Mouse (Mus musculus) embryonic facial prominence, embryonic 15.5 days (tissue): ENCODE results near the gene Fam166b. TPM values are rescaled to one million over a fixed set of nuclear protein-coding genes. Genes with fewer than 3 reads are reported as not detected.

Experiments used
- ATAC-seq: fragments of 200-750 bp; cut with Nextera tagmentation; 2 replicates; pipeline ENCODE4 v1.8.0; 2017; ENCODE audit warnings: low read depth, moderate TSS enrichment; ENCODE audit not compliant: insufficient number of reproducible peaks, low FRiP score, low TSS enrichment
- H3K27ac ChIP-seq: fragments of 300-500 bp; sonication (generic); replicated peaks from 2 replicates; pipeline ENCODE4 v1.5.1; 2015; ENCODE audit warnings: mild to moderate bottlenecking, inconsistent platforms
- H3K27me3 ChIP-seq: fragments of 300-500 bp; sonication (generic); 2 replicates; pipeline ENCODE4 v1.6.1; 2015; ENCODE audit warnings: inconsistent platforms
- H3K36me3 ChIP-seq: fragments of 300-500 bp; sonication (generic); 2 replicates; pipeline ENCODE4 v1.6.1; 2015; ENCODE audit warnings: mild to moderate bottlenecking, inconsistent platforms
- H3K4me1 ChIP-seq: fragments of 300-500 bp; sonication (generic); 2 replicates; pipeline ENCODE4 v1.6.1; 2015; ENCODE audit warnings: inconsistent platforms
- H3K4me2 ChIP-seq: fragments of 300-500 bp; sonication (generic); replicated peaks from 2 replicates; pipeline ENCODE4 v1.6.1; 2015; ENCODE audit warnings: mild to moderate bottlenecking, inconsistent platforms
- H3K4me3 ChIP-seq: fragments of 300-500 bp; sonication (generic); replicated peaks from 2 replicates; pipeline ENCODE4 v1.5.1; 2015; ENCODE audit warnings: mild to moderate bottlenecking, inconsistent platforms
- H3K9ac ChIP-seq: fragments of 300-500 bp; sonication (generic); 2 replicates; pipeline ENCODE4 v1.6.1; 2015; ENCODE audit warnings: inconsistent platforms
- H3K9me3 ChIP-seq: fragments of 300-500 bp; sonication (generic); replicated peaks from 2 replicates; pipeline ENCODE4 v1.6.1; 2016; ENCODE audit warnings: inconsistent platforms
- WGBS: fragments of 180-500 bp; shearing (Covaris S2); methylation state at CpG from one replicate; pipeline ENCODE4 v1.1.7; 2015; 5-methylcytosine and 5-hydroxymethylcytosine counted together
- polyA plus RNA-seq: library from polyadenylated mRNA; unstranded; fragments of >200 nt; fragmentation: Nextera tagmentation; extraction: Ambion mirVana; gene quantifications from 2 replicates; pipeline ENCODE4 v1.2.1, GENCODE M21; 2015

Gene Fam166b
- polyA plus RNA-seq, 1 experiment from 2014 or later = 0.44 TPM

DNA sequence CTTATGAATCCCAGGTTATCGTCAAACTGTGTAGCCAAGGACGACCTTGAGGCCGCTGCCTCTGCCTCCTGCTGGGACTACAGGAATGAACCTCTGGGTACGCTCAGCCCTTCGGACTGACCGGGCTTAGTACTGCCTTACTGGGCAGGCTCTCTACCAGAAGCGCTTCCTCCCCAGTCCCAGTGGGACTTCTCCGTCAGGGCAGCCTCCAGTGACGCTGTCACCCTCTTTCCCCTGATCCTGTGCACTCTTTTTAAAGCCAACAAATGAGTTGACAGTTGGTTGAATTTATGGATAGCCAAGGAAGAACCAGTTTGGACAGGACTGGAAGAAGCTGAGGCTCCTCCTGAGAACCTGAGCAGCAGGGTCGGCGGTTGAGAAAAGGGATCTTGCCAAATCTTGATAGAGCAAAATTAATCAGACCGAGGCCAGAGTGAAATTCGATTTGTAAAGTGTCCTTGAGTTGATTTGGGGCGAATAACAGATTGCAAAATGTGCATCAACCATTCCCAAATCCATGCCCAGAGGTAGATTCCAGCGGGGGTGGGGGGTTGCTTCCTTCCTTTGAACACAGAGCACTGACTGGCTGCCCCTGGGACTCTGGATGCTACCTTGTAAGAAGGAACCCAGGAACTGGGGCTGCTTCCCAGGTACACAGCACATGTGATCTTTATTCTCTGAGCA is 9.8 kb downstream of the Fam166b start:
- ATAC-seq = no peak
- peaks cover 13% of the 10 kb centered on the region for H3K4me1 ChIP-seq
- H3K4me3 ChIP-seq = no peak overlapping the region
- H3K9ac ChIP-seq = no peak overlapping the region
- 0 out of 2 replicates have a peak overlapping the region, but pooled peaks have one; percentile 30 for H3K27ac ChIP-seq
- peaks cover 4% of the 10 kb centered on the region; the same call in 1 of the 2 replicates for H3K27me3 ChIP-seq
- no peak overlapping the region for H3K4me2 ChIP-seq
- 50% methylated on average over 15 of the region's 15 CpGs for WGBS
- peaks cover 61% of the 10 kb centered on the region for H3K36me3 ChIP-seq
- no peaks in the 10 kb centered on the region for H3K9me3 ChIP-seq

DNA sequence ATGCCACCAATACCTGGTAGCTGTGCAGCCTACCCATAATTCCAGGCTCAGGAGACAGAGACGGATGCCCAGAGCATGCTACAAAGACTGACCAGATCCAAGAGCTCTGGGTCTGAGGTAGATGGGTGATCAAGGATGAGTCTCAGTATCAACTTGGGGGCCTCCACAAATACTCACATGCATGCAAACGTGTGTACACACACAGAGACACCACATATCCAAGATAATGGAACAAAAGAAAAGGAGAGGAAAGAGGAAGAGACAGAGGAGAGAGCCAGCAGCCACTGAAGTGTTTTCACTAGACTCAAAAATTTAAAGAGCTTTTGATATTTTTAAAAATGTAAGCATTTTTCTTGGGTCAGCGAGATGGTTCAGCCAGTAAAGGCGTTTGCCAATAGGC is 10.5 kb downstream of the Fam166b start:
- Histone ChIP-seq H3K9ac (no peak overlapping the region), H3K4me3 (no peak overlapping the region), H3K36me3 (peaks cover 56% of the 10 kb centered on the region), H3K27ac (no peak overlapping the region), H3K4me2 (no peak overlapping the region), H3K9me3 (no peaks in the 10 kb centered on the region), H3K4me1 (peaks cover 13% of the 10 kb centered on the region), H3K27me3 (no peaks in the 10 kb centered on the region)
- no peak for ATAC-seq
- WGBS = 60% methylated on average over 4 of the region's 4 CpGs

DNA sequence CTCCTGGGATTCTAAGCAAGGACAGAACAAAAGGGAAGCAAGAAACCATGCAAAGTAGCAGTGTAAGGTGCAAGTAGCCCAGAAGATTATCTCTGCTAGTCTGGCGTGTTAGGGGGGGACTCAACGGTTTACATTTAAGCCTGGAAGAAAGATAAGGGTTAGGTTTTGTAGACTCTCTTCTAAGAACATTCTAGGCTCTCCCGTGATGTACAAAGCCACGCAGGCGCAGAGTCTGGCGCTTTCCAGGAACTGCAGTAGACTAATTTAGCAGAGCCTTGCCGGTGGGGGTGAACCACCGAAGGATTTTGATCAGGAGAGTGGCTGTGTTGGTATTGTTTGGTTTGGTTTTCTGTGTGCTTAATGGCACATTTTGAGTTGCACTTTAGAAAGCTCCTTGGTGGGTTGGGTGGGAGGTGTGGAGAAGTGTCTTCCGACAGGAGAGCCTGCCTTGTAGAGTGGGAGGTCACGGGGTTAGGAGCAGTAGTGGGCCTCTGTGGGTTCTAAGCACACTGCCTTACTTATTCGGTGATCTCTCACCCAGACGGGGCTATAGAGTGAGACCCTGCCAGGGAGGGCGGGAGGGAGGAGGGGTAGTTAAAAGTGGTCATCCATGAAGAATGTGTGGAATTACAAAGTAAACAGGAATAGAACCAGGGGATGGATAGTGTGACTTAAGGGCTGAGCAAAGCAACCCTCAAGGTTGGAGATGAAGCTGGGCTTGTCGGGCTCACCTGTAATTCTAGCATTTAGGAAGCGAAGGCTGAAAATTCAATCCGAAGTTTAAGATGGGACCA is 11.5 kb downstream of the Fam166b start:
- H3K36me3 ChIP-seq = peaks cover 46% of the 10 kb centered on the region
- H3K4me1 ChIP-seq = peaks cover 13% of the 10 kb centered on the region
- H3K9me3 ChIP-seq = no peaks in the 10 kb centered on the region
- 82% methylated on average over 16 of the region's 16 CpGs for WGBS
- no peaks in the 10 kb centered on the region for H3K27me3 ChIP-seq
- no peak overlapping the region for H3K27ac ChIP-seq
- no peak overlapping the region for H3K4me3 ChIP-seq
- no peak for ATAC-seq
- no peak overlapping the region for H3K9ac ChIP-seq
- no peak overlapping the region for H3K4me2 ChIP-seq

DNA sequence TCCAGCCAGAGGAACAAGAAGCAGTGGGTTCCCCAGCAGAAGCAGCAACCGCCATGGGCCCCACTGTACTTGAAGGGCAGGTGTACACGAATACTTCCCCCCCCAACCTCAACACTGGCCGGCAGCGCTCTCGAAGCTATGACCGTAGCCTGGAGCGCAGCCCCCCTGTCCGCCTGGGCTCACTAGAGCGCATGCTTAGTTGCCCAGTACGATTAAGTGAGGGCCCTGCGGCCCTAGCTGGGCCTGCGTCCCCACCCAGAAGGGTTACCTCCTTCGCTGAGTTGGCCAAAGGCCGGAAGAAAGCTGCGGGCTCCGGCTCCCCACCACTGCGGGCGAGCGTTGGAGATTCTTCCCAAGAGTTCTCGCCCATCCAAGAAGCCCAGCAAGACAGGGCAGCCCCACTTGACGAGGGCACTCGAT is 12.9 kb downstream of the Fam166b start:
- Histone ChIP-seq H3K4me2 (no peak overlapping the region), H3K27ac (no peak overlapping the region), H3K9ac (no peak overlapping the region), H3K27me3 (no peaks in the 10 kb centered on the region), H3K4me1 (peaks cover 13% of the 10 kb centered on the region), H3K36me3 (peaks cover 32% of the 10 kb centered on the region), H3K4me3 (no peak overlapping the region), H3K9me3 (no peaks in the 10 kb centered on the region)
- no peak for ATAC-seq
- WGBS = 95% methylated on average over 22 of the region's 22 CpGs

DNA sequence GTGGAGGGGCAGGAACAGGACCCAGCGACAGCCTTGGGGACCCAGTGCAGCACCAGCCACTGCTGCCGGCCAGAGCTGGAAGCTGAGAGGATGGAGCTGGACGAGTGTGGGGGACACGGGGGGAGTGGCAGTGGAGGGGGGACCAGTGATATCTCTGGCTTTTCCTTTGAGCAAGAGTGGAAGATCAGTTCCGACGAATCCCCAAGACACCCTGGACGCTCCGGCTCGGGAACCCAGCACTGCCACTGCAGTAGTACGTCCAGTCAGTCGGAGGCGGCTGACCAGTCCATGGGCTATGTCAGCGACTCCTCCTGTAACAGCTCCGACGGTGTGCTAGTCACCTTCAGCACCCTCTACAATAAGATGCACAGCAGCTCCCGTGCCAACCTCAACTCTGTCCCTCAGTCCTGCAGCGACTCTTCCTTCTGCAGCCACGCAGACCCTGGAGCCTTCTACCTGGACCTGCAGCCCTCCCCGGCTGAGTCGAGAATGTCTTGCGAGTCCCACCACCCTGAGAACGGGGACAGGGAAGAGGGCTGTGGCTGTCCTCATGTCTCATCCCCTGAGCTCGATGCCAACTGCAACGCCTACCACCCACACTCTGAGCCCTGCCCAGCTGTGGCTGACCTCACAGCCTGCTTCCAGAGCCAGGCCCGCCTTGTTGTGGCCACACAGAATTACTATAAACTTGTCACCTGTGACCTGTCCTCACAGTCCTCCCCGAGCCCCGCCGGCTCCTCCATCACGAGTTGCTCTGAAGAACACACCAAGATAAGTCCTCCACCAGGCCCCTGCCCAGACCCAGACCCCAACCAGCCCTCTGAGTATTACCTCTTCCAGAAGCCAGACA is 13.5 kb downstream of the Fam166b start:
- H3K4me3 ChIP-seq = no peak overlapping the region
- H3K9ac ChIP-seq = no peak overlapping the region
- H3K36me3 ChIP-seq = peaks cover 31% of the 10 kb centered on the region
- WGBS = 90% methylated on average over 29 of the region's 29 CpGs
- no peaks in the 10 kb centered on the region for H3K27me3 ChIP-seq
- H3K27ac ChIP-seq = no peak overlapping the region
- ATAC-seq = no peak
- no peak overlapping the region for H3K4me2 ChIP-seq
- H3K4me1 ChIP-seq = peaks cover 13% of the 10 kb centered on the region
- H3K9me3 ChIP-seq = no peaks in the 10 kb centered on the region

DNA sequence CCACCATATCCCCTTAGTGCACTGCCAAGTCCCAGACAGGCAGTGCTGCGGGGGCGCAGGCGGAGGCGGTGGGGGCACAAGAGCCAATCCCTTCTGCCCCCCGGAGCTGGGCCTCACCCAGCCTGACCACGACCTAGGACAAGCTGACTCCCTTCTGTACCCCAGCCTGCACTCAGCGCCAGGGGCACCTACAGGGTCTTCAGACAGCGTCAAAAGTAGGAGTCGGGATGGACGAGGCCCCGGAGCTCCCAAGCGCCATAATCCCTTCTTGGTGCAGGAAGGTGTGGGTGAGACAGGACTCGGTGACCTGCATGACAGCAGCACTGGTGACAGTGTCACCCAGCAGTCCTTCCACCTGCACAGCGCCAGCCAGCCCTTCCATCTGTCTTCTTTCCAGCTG is 14.2 kb downstream of the Fam166b start:
- 87% methylated on average over 14 of the region's 14 CpGs for WGBS
- no peak overlapping the region for H3K27ac ChIP-seq
- ATAC-seq = no peak
- no peak overlapping the region for H3K4me2 ChIP-seq
- no peaks in the 10 kb centered on the region for H3K9me3 ChIP-seq
- no peak overlapping the region for H3K9ac ChIP-seq
- H3K4me1 ChIP-seq = peaks cover 8% of the 10 kb centered on the region; the same call in 1 of the 2 replicates
- H3K36me3 ChIP-seq = peaks cover 31% of the 10 kb centered on the region
- no peaks in the 10 kb centered on the region for H3K27me3 ChIP-seq
- H3K4me3 ChIP-seq = no peak overlapping the region

DNA sequence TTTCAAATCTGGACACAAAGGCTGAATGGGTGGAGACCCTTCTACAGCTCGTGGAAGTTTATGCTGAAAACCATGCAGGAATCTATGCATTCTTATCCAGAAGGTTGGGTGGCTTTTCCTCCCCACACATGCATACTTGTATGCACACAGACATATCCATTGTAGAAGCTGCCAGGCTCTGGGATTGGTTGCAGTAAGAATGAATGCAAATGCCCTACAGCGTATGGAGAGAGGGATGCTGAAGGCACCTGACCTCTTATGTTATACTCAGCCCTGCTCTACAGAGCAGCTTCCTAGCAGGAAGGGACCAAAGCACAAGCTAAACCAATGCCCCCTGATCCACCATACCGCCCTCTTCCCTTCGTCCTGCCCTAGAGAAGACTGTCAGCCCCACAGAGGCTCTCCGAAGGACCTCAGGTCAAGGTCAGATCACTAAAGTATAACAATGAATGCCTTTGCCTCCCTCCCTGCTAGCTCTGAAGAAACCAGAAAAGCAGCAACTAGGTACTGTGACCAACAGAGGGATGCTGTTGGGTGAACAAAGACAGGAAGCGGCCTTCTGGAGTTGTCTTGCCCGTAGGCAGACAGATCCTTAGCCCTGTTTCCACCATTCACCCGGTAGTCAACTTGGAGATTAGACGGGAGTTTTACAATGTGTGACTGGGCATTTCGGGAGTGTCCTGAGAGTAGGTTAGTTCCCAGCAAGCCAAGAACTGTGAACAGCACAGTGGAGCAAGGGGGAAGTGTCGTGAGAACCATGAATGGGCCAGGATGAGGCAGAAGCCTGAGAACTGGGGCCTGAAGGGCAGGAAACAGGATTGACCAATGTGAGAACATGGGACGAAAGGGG is 21.6 kb downstream of the Fam166b start:
- Histone ChIP-seq H3K9me3 (no peaks in the 10 kb centered on the region), H3K27me3 (no peaks in the 10 kb centered on the region), H3K4me2 (peak overlapping the region; percentile 72), H3K36me3 (no peaks in the 10 kb centered on the region), H3K9ac (peak overlapping the region; percentile 48; the same call in 1 of the 2 replicates), H3K4me1 (peaks cover 22% of the 10 kb centered on the region), H3K4me3 (peak overlapping the region; percentile 55), H3K27ac (peak overlapping the region; percentile 90)
- no peak for ATAC-seq
- WGBS = 67% methylated on average over 12 of the region's 12 CpGs

DNA sequence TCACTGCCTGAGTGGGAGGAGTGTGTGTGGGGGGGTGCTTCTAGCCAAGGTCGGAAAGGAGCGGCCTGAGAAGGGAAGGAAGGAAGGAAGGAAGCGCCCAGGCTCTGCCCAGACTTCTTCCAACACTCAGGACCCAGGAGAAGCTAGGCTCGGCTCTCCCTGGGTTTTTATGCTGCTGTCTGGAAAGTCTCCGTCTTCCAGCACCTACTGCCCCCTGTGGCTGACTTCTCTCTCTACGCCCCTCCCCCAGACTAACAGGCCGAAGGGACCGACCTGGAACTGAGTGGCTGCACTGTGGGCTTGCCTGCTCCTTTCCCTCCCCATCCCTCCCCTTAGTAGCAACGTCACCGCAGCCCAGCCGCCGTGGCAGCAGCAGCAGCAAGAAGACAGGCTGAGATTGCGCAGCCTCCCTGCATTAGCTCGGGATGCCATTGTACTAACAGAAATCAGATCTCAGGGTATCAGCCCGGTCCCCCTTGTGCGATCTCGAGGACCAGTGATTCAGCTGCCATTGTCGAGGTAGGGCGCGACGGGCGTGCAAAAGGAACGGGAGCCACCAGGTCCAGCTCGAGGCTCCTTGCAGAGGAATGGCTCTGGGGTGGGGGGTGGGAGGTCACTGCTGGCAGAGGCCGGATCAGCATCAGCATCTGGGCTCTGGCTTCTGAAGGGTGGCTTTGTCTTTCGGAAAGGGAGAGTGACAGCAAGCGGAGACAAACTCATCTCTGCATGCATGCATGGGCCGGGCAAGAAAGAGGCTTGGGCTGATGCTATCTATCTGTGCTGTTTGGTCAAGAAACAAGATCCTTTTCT is 22.6 kb downstream of the Fam166b start:
- H3K36me3 ChIP-seq = no peaks in the 10 kb centered on the region
- under 1% methylated on average over 28 of the region's 28 CpGs for WGBS
- ATAC-seq = peak; percentile 93

DNA sequence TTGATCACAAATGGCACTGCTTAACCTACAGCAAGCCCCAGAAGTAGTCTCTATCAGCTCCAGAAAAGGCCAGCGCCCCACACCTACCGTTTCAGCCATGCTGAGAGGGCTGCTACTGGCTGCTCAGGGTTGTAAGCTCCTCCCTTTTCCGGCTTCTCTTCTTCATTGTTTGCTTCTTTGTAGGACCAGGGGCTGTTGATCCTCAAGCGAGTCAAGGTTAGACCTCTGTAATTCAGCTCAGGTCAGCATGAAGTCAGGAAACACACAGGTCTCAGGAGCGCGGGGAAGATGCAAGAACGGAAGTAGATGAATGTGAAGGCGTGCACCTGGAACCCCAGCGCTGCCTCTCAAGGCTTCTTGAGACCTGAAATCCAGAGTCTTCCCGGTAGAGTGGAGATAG is 24.2 kb downstream of the Fam166b start:
- H3K4me1 ChIP-seq = peaks cover 44% of the 10 kb centered on the region

More for the DNA sequence above, 22.6 kb downstream of the Fam166b start:
- Histone ChIP-seq H3K4me1 (peaks cover 28% of the 10 kb centered on the region), H3K9ac (peak overlapping the region; percentile 48), H3K27me3 (no peaks in the 10 kb centered on the region), H3K27ac (peak overlapping the region; percentile 90), H3K4me3 (peak overlapping the region; percentile 55), H3K9me3 (no peaks in the 10 kb centered on the region), H3K4me2 (peak overlapping the region; percentile 72)

DNA sequence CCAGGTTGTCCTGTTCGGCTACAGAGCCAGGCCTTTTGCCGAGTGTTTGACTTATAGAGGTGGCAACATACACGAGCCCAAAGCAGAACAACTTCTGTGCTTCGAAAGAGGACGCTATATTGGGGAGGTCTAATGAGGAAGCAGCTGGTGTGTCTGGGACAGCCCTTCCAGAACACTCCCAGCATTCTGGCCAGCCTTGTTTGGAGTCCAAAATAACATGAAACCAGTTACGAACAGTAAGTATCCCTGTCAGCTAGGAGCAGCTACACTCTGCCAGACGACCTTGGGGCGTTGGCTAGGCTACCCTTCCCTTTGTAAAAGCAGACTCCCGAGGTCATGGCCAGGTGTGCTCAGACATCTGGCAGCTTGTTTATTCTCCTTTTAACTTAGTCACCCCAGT is 26.7 kb downstream of the Fam166b start:
- no peaks in the 10 kb centered on the region for H3K27me3 ChIP-seq
- no peak overlapping the region for H3K4me3 ChIP-seq
- no peak overlapping the region for H3K9ac ChIP-seq
- peaks cover 53% of the 10 kb centered on the region for H3K4me1 ChIP-seq
- no peaks in the 10 kb centered on the region for H3K9me3 ChIP-seq
- H3K4me2 ChIP-seq = no peak overlapping the region
- ATAC-seq = no peak
- no peaks in the 10 kb centered on the region for H3K36me3 ChIP-seq
- no peak overlapping the region for H3K27ac ChIP-seq
- WGBS = 65% methylated on average over 9 of the region's 9 CpGs

More for the DNA sequence above, 24.2 kb downstream of the Fam166b start:
- Histone ChIP-seq H3K9me3 (no peaks in the 10 kb centered on the region), H3K27ac (no peak overlapping the region), H3K36me3 (no peaks in the 10 kb centered on the region), H3K27me3 (no peaks in the 10 kb centered on the region), H3K4me2 (no peak overlapping the region), H3K4me3 (no peak overlapping the region), H3K9ac (no peak overlapping the region)
- WGBS = 92% methylated on average over 10 of the region's 10 CpGs
- ATAC-seq = no peak
